Mouse (Mus musculus) c-Kit-positive CD71-positive TER-119-negative erythroid progenitor cells, embryonic 14.5 days (primary cell): ENCODE data around the gene Adipor2.

Source experiments
- DNase-seq: peaks from one replicate; pipeline ENCODE4 v3.0.0-alpha.2; 2013; ENCODE audit warnings: low read depth

Adipor2 gene

DNA sequence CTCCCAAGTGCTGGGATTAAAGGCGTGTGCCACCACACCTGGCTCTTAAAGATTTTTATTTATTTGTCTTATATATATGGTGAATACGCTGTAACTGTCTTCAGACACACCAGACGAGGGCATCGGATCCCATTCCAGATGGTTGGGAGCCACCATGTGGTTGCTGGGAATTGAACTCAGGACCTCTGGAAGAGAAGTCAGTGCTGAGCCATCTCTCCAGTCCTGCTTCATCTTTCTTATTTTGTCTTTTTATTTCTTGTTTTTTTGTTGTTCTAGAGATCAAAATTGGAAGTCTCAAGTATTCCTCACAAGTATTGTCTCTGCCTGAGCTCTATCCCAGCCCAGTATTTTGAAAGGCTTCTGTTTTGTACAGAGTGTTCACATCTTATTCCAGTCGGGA lies 2.9 kb upstream of the Adipor2 start:
- no peak for DNase-seq

DNA sequence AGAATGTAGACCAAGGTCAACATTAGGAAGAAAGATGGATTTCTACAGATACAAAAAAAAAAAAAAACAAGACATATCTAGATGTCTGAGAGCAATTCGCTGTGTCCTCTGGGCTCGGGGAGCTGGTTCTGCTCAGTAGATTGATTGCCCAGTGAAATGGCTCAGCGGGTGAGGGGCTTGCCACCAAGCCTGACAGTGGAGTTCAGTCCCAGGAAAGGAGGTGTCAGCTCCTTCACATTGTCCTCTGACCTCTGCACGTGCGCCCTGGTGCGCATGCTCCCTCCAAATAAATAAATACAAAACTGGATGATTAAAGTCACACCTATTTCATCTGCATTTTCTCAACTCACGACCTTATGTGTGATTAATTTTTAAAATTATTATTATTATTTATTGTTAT lies 1.9 kb upstream of the Adipor2 start:
- no peak for DNase-seq

DNA sequence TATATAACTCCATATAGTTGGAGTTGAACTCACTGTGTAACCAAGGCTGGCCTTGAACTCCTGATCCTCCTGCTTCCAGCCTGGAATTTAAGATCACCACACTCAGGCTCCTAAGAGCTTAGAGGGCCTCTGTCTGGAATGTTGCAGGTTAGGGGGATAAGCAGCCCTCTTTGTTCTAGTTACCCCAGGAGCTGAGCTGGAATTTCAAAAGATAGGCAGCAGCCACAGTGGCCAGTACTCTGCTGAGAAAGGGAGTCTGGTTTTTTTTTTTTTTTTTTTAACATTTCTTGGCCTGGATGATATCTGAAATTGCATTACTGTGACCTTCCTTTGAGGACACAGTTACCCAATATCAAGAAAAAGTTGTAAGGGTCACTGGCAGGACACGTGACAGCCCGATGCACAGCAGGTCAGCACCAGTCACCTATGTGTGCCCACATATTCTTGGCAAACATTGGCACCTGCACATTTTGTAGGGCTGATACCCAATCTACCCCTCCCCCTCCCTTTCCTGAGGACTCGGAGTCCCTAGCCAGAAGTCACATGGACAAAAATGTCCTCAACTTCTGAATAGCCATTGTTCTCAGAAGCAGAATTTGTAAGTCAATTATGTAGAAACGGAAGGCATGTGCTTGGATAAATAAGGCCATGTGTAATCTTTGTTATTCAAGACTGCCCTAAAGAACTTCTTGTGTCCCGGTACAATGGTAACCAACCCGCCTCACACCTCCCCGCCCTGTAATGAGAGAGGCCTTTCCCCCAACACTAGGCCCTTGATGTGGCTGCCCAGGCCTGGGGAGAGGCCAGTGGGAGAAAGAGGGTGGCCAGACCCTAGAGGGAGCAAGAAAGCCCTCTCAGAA lies 1.1 kb upstream of the Adipor2 start:
- DNase-seq = no peak

DNA sequence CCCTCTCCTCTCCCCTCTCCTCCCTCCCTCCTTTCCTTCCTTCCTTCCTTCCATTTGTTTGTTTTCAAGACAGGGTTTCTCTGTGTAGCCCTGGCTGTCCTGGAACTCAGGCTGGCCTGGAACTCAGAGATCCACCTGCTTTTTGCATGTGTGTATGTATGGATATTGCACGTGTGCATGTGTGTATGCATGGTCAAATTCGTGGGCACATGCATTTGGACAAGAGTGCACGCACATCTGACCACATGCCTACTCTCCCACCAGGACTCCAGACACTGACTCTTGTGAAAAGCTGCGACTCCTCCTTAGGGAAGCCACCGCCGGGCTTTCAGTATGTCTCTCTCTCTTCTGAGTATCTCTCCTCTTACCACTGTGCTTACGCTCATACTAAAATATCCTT lies 317 bp upstream of the Adipor2 start:
- DNase-seq = no peak

DNA sequence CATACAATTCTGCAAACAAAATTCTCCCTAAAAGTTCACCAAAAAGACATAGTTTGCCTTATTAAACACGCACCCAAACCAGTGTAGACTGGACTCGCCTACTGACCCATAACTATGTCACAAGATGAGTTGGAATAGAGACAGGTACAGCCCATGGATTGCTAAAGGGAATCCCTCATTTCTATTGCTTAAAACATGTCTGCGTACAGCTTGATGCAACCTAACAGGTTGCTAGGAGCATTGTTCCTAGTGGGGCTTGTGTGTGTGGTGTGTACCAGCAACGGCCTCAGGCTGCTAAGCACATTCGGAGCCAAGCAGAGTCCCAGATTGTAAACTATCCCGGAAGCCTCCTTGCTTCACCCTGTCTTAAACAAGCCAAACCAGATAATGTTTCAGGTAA lies 861 bp downstream of the Adipor2 start:
- DNase-seq = no peak

DNA sequence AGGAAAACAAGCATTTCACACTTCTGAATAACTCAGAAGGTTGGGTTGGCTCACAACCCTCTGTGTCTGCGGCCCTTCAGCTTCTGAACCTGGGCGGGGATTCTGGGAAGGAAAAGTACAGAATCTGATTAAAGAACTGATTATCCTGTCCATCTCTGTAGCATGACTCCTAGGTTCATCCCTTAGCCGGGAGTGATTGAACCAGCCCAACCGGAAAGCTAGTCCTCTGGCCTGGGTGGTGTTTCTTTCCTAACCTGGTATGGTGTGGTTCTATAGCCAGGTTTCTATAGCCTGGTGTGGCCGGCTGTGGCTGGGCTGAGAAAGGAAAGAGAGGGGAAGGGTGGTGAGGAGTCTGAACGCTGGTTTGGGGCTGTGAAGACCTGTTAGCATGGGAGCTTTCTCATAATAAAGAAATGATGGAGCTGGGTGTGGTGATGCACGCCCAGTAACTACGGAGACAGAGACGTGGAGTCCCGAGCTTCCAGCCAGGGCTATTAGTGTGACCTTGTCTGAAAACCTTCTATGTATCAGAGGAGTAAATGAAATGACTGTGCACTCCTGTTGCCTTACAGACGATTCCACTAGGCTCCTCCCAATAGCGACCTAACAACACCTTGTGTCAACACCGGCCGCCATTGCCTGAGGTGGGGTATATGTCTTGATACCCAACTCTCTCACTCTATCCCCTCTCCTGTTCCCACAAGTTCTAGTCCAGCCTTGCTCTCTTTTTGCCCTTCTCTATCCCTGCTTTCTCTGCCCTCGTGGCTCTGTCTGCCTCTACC lies 3.1 kb downstream of the Adipor2 start:
- no peak for DNase-seq

DNA sequence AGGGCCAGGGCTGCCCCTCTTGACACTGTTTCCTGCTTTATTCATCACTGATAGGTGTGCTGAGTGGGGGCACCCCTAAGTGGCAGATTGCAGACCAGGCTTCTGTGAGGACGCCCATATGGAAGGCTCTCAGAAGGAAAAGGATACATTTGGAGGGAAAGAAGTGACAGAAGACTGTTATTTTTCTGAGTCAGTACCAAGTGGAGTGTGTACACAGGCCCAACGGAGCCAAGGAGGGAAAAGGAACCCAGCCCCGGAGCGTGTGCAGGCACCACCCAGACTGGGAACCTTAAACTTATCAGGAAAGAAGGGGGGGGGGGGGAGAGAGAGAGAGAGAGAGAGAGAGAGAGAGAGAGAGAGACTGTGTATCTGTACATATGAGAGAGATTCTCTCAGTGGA lies 4.9 kb downstream of the Adipor2 start:
- DNase-seq = no peak

DNA sequence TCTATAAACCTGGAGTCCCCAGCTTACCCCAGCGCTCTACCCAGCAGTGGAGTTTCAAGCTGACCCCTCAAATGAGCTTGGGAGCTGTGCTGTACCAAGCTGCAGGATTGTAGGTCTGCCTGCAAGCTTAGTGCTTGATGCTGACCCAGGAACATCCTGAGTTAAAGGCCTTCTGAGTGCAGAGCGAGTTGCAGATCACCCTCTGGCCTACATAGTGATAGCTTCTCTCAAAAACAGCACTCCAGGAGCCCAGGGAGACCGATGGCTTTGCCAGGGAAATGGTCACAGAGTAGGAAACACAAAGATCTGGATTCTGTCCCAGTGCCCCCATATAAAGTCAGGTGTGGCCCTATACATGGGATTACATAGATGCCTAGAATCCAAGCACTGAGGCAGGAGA lies 6.0 kb downstream of the Adipor2 start:
- DNase-seq = no peak

DNA sequence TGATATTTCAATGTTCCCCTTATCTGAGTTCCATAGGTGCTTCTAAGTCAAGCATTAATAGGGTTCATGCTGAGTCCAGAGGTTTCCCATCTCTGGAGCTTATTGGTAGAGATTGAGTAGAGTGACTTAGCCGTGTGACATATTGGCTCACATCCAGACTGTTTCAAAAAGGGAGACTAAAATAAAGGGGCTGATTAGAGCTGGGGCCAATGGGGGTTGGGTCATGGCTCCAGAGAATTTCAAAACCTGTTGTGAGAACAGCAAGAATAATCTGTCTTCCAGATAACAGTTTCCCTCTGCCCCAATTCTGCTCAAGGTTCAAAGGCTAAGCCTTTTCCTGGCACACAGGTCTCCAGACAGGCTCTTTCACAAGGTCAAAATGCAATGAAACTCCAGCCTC lies 7.7 kb downstream of the Adipor2 start:
- DNase-seq = no peak

DNA sequence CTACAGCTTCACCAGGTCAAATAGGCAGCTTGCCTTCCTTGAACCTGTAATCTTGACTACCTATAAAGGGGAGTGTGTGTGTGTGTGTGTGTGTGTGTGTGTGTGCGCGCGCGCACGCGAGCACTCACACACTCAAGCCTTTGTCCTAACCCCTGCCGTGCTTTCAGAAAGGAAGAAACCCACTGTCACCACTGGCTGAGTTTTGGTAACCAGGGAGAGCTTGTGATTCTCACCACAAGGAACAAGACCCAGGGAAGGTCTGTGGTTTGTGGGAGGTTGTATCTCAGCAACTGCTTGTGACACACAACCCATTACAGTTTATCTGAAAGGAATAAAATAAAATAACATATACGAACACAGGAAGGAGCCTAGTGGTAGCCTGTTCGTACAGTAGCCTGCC lies 8.9 kb downstream of the Adipor2 start:
- no peak for DNase-seq

DNA sequence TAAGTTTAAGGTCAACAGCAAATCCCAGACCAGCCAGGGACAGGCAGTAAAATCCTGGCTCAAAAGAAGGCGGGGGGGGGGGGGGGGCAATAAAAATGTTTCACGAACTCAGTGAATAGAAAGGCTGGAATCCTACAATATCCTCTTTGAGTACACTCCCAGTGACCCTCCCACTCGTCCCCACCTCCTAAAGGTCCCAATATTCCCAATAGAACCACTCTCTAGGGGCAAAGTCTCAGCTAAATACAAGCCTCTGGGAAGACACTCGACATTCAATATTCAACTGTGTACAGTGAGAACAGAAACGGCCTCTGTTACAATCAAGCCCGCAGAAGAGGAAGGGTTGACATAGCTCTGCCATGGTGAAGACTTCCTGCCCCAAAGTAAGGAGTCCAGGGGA lies 9.7 kb downstream of the Adipor2 start:
- DNase-seq = no peak

DNA sequence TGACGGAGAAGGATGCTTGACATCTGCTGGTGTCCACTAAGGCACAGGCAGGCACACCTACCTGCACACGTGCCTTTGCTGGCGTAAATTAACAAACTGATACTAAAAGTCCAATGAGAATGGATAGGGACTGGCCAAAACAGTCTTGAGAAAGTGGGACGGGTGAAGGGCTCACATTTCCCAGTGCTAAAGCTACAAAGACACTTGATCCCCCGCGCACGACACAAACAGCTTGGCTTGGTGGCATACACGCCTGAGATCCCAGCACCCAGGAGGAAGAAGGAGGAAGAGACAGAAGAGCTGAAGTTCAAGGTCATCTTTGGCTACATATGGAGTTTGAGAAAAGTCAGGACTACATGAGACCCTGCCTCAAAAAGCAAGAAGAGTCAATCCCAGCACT lies 11.0 kb downstream of the Adipor2 start:
- DNase-seq = no peak

DNA sequence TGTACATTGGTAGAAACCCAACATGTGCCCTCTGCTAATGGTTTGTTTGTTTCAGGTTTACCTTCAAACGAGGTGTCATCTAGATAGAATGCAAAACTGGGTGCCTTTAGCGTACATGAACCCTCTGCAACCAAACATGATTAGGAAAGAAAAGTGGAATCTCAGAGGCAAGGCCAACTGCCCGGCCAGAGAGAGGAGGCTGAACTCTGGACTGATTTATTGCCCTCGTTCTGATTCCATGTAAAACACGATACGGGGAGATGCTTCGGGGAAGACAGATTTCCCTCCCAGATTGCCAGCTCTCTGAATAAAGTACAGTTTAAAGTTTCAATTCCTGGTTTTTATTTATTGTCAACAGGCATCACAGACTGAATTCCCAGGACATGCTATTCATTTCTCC lies 12.2 kb downstream of the Adipor2 start:
- no peak for DNase-seq

DNA sequence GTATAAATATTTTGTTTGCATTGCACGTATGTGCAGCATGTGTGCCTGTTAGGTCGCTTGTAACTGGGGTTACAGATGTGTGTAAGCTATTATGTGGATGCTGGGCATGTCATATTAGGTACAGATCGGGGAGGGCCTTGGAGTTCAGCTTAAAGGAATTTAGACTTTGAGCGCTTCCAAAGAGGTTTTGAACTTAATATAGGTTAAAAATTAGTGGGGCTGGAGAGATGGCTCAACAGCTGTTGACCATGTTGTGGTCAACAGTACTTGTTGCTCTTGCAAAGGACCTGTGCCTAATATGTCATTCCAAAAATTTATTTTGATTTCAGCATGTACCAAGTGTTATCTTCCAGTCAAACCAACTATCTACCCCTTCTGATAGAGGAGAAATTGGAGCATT lies 12.7 kb downstream of the Adipor2 start:
- DNase-seq = no peak

DNA sequence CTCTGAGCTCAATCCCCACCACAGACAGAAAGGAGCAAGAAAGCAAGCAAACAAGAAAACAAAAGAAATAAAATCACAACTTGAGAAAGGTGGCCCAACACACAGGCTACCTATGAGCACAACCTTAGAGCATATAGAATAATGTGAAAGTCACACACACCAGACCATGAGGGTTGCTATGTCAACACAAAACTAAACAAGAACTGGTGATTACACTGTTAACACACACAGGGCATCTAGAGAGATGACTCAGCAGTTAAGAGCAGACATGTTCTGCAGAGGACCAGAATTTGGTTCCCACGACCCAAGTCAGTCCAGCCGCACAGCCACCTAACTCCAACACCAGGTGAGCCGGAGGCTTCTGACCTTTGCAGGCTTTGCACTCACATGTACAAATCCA lies 14.5 kb downstream of the Adipor2 start:
- no peak for DNase-seq

DNA sequence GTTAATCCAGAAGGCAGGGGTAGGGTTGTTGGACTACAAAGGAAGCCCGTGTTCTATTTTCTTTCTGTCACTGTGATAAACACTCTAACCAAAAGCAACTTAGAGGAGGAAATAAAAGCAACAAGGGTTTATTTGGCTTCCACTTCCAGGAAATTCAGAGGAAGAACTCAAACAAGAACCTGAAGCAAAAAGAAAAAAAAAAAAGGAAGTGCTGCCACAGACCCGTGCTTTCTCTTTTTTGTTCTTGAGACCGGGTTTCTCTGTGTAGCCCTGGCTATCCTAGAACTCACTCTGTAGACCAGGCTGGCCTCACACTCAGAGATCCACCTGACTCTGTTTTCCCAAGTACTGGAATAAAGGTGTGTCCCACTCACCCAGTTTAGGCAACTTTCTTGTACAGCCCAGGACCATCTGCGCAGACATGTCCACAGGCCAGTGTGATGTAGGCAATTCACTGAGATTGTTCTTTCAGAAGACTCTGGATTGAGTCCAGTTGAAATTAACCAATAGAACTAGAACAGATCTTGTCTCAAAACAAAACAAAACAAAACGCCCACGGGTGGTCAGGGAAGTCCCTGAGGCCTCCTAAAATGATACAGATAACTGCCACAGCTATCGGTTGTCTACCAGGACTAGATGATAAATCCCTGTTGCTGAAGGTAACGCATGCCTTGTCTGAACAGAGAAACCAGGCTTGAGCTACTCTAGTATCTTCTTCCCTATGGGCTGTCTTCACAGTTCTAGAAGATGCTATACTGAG lies 15.8 kb downstream of the Adipor2 start:
- no peak for DNase-seq

DNA sequence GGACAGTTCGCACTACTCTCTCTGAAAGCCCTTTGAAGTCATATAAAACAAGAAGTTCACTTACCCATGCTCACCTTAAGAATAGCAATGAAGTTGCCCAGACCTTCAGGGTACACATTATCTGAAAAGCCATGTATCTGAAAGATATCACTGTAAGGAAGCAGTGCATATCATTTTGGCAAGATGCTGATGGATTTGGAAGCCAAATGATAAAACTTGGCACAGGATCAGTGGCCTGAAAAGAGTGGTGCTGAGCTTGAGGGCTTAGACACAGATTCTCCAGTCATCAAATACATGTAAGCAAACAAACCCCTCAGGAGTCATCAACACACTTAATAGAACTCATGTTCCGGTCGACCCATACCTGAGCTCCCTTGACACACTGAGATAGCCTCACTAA lies 16.9 kb downstream of the Adipor2 start:
- no peak for DNase-seq

DNA sequence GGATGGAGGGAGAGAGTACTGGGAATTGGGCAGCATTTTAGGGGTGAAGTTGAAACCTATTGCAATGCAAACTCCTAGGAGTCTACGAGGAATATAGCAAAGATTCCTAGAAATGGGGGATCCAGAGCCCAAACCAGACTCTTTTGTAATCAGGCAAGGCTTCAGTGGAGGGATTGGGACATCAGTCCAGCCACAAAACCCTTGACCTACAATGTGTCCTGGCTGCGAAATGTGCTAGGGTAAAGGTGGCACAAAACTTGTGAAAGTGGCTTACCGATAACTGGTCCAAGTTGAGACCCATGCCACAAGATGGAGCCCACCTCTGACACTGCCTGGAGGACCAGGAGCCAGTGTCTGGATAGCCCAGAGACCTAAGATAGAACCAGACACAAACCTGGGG lies 18.1 kb downstream of the Adipor2 start:
- DNase-seq = no peak

DNA sequence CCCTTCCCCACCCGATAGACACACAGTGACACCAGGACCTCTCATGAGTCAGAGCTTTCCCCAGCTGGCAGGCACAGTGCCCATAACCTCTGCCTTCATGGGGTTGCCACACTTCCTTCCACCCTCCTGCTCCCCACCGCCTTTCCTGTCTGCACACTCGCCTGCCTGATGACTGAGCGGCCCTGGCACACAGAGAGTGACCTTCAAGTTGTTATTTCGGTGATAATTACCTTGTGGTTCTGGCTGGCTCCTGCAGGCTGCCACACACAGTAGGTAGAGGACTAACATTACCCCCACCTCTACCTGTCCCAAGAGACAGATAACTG lies 21.2 kb downstream of the Adipor2 start:
- no peak for DNase-seq

DNA sequence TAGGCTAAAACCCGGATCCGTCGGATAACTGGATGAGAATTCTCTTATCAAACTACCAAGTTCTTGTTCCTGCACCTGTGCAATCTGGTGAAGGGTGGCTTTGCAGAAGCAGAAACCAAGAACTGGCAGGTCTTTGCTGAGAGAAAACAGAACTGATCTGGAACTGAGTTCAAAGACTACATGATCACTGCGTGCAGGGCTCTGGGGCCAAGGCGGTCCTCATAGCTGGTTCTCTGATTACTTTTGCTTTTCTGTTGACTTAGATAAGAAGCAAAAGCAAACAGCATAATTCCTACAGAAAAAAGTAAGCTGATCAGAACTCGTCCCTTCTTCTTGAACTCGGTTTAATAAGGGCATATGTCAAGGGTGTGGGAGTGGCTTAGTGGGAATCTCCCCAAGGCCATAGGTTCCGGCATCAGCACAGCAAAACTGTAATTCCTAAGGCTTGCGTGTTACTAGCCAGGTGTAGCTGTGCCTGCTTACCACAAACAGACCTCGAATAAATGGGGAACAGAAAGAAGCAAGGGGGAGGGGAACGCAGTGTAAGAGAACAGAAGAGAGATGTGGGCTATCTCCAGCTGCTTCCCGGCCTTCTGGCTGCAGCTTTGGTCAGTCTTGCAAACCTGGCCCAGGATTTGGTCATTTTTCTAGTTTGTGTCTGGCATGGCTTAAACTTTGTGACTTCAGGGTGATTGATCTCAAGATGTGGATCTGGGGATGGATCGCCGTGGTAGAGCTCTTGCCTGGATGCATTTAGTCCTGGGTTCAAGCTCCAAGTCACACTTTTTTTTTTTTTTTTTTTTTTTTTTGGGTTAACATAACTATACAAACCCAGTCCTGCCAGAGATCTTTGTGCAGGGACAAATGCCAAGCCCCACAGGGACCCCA lies 21.8 kb downstream of the Adipor2 start:
- no peak for DNase-seq

DNA sequence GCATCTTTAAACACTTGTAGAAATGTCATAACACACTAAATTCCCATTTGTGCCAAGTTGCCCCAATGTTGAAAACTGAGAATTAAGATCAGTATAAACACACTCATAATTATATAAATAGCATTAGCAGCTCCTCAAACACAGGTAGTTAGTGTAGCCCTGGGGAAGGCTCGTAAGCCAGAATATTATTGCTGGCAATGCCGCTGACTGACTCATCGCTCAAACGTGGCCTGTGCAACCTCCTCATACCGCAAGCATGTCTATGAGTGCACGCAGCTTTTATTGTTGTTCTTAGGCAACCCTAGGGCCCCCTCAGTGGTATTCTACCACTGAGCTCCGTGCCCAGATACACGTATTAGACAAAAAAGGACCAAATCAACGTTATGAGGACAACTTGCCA lies 24.7 kb downstream of the Adipor2 start:
- no peak for DNase-seq

DNA sequence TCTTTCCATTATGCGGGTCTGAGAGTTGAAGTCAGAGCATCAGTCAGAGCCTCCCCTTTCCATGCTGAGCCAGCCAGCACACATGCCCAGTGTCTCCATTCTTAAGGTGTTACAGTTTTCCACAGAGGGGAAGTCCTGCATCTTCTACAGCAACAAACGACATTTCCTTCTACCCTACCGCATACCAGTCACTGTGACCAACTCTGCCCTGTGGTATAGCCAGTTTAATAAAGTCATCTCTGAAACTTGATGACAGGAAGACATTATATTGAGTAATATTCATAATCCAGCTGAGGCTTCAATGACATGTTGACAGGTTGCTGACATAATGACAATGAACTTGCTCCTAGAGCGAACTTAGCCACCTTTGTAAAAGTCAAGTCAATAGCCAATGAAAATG lies 26.8 kb downstream of the Adipor2 start:
- DNase-seq = no peak
